Mouse (Mus musculus) stomach, postnatal 0 days (tissue): Measurements from ENCODE around the gene Grk4. TPM values are rescaled to one million over a fixed set of nuclear protein-coding genes. Genes with fewer than 3 reads are reported as not detected.

Experiments used
- ATAC-seq: fragments of 200-750 bp; cut with Nextera tagmentation; 2 replicates; pipeline ENCODE4 v1.8.0; 2017; ENCODE audit not compliant: low FRiP score, low TSS enrichment
- DNase-seq: peaks from one replicate; pipeline ENCODE4 v3.0.0-alpha.2; 2016; ENCODE audit warnings: low spot score
- H3K27ac ChIP-seq: fragments of 300-500 bp; sonication (generic); replicated peaks from 2 replicates; pipeline ENCODE4 v1.5.1; 2014; ENCODE audit warnings: mild to moderate bottlenecking, control low read depth
- H3K27me3 ChIP-seq: fragments of 300-500 bp; sonication (generic); 2 replicates; pipeline ENCODE4 v1.6.1; 2014; ENCODE audit warnings: low read length; ENCODE audit not compliant: control insufficient read depth, insufficient read depth
- H3K36me3 ChIP-seq: fragments of 300-500 bp; sonication (generic); 2 replicates; pipeline ENCODE4 v1.6.1; 2014; ENCODE audit warnings: low read length, mixed read lengths; ENCODE audit not compliant: control insufficient read depth, insufficient read depth
- H3K4me1 ChIP-seq: fragments of 300-500 bp; sonication (generic); replicated peaks from 2 replicates; pipeline ENCODE4 v1.6.1; 2014; ENCODE audit warnings: antibody characterized with exemption; ENCODE audit not compliant: control insufficient read depth, insufficient read depth
- H3K4me2 ChIP-seq: fragments of 300-500 bp; sonication (generic); replicated peaks from 2 replicates; pipeline ENCODE4 v1.6.1; 2014; ENCODE audit warnings: low read depth, mild to moderate bottlenecking, control low read depth, moderate library complexity
- H3K4me3 ChIP-seq: fragments of 300-500 bp; sonication (generic); 2 replicates; pipeline ENCODE4 v1.5.1; 2014; ENCODE audit warnings: low read depth, low read length, control low read depth
- H3K9ac ChIP-seq: fragments of 300-500 bp; sonication (generic); 2 replicates; pipeline ENCODE4 v1.6.1; 2014; ENCODE audit warnings: mild to moderate bottlenecking, low read length, control low read depth, mixed read lengths
- H3K9me3 ChIP-seq: fragments of 300-500 bp; sonication (generic); 2 replicates; pipeline ENCODE4 v1.6.1; 2016; ENCODE audit warnings: low read length; ENCODE audit not compliant: control insufficient read depth
- CTCF ChIP-seq: IDR thresholded peaks from 2 replicates; pipeline ENCODE4 v1.5.1; 2016; ENCODE audit warnings: antibody characterized with exemption, low read depth, mild to moderate bottlenecking, moderate library complexity
- EP300 ChIP-seq: optimal IDR thresholded peaks from 2 replicates; pipeline ENCODE3; 2016; ENCODE audit warnings: antibody characterized with exemption
- WGBS: fragments of 180-500 bp; shearing (Covaris S2); extraction: QIAGEN DNeasy Blood & Tissue Kit; methylation state at CpG from one replicate; pipeline ENCODE4 v1.1.7; 2014; 5-methylcytosine and 5-hydroxymethylcytosine counted together
- microRNA counts: library from miRNA; unstranded; fragments of <30 nt; microRNA quantifications from one replicate; lab custom pipeline; 2015
- microRNA-seq: library from miRNA; unstranded; fragments of <30 nt; microRNA quantifications from one replicate; pipeline ENCODE4, GENCODE M21; 2016
- polyA plus RNA-seq: library from polyadenylated mRNA; unstranded; fragments of >200 nt; fragmentation: Nextera tagmentation; extraction: Ambion mirVana; gene quantifications from 2 replicates; pipeline ENCODE4 v1.2.1, GENCODE M21; 2015

Grk4 gene
- polyA plus RNA-seq, 1 experiment from 2014 or later, result 1.2 TPM

DNA sequence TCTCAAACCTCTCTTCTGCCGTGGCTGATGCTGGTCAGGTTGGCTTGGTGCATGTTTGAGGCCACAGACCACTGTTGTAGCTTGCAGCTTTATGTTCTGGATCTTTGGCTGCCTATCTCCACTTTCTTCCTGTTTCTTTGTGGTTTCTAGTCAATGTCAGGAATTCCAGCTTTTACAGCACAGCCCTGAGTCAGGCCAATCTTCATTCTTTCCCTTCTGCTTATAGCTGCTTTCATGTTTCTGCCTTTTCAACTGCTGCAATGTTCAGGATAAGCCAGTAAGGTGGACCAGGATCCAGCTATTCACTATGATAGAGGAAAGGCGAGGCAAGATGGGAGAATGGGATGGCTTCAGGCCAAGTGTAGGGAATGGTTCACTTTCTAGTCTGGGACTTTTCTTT is 131.0 kb downstream of the Grk4 start:
- Histone ChIP-seq H3K4me1 (no peaks in the 10 kb centered on the region), H3K27ac (no peak overlapping the region), H3K4me2 (no peak overlapping the region), H3K27me3 (no peaks in the 10 kb centered on the region), H3K9me3 (no peaks in the 10 kb centered on the region), H3K36me3 (peaks cover 2% of the 10 kb centered on the region; the same call in 1 of the 2 replicates), H3K9ac (no peak overlapping the region), H3K4me3 (no peak overlapping the region)
- WGBS, result 77% methylated on average over 2 of the region's 2 CpGs
- no peak for DNase-seq
- TF ChIP-seq EP300 (no peak), CTCF (no peak)
- ATAC-seq, result no peak

DNA sequence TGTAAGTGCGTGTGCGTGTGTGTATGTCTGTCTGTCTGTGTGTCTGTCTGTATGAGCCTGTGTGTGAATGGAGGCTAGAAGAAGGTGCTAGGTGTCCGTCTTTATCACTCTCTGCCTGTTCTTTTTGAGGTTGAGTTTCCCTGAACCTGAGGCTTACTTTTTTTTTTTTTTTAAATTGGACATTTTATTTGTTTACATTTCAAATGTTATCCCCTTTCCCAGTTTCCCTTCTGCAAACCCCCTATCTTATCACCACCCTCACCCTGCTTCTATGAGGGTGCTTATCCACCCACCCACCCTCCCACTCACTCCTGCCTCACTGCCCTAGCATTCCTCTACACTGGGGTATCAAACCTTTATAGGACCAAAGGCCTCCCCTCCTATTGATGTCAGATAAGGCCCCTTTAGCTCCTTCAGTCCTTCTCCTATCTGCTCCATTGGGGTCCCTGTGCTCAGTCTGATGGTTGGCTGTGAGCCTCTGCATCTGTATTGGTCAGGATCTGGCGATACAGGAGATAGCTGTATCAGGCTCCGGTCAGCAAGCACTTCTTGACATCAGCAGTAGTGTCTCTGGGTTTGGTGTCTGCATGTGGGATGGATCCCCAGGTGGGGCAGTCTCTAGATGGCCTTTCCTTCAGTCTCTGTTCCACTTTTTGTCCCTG is 140.2 kb downstream of the Grk4 start:
- Histone ChIP-seq H3K9ac (no peak overlapping the region), H3K27me3 (no peaks in the 10 kb centered on the region), H3K36me3 (peaks cover 18% of the 10 kb centered on the region), H3K4me3 (no peak overlapping the region), H3K4me2 (no peak overlapping the region), H3K4me1 (no peaks in the 10 kb centered on the region), H3K27ac (no peak overlapping the region), H3K9me3 (no peaks in the 10 kb centered on the region)
- DNase-seq, result no peak
- TF ChIP-seq CTCF (no peak), EP300 (no peak)
- ATAC-seq, result no peak
- WGBS, result 94% methylated on average over 5 of the region's 5 CpGs

MicroRNAs encoded within 50 kb of the gene (microRNA counts, 519-probe panel; counts per million panel counts)
- not detected for microRNA mmu-miR-467g (lab: Ali Mortazavi, UCI)

Small RNAs within 50 kb of the gene (microRNA-seq; reads per million reads assigned to microRNA genes)
- not detected for gene Mir467g

Other genes with a start within 250 kb of the Grk4 start
- gene Tnip2, start 146.4 kb upstream of the Grk4 start, polyA plus RNA-seq, result 16.2 and 17.7 TPM in 2 replicates
- 4.2 and 4.9 TPM in 2 replicates for gene Sh3bp2, start 134.5 kb upstream of the Grk4 start, polyA plus RNA-seq
- gene Add1, start 86.7 kb upstream of the Grk4 start, polyA plus RNA-seq, result 68.6 and 69.3 TPM in 2 replicates
- gene Mfsd10, start 23.2 kb upstream of the Grk4 start, polyA plus RNA-seq, result 57.4 and 62.0 TPM in 2 replicates
- gene Nop14, start 231 bp upstream of the Grk4 start, polyA plus RNA-seq, result 13.1 and 14.2 TPM in 2 replicates
- gene Htt, start 101.4 kb downstream of the Grk4 start, polyA plus RNA-seq, result 3.0 and 3.5 TPM in 2 replicates
- 0.24 and 0.36 TPM in 2 replicates for gene Msantd1, start 247.6 kb downstream of the Grk4 start, polyA plus RNA-seq